Mouse (Mus musculus) limb, embryonic 13.5 days (tissue): ENCODE results near the gene Cldn6. TPM values are rescaled to one million over a fixed set of nuclear protein-coding genes. Genes with fewer than 3 reads are reported as not detected.

ENCODE experiments used
- ATAC-seq: fragments of 200-750 bp; cut with Nextera tagmentation; 2 replicates; pipeline ENCODE4 v1.8.0; 2017; ENCODE audit warnings: low read depth, moderate number of reproducible peaks, moderate TSS enrichment; ENCODE audit not compliant: low FRiP score
- H3K27ac ChIP-seq: fragments of 300-500 bp; sonication (generic); 2 replicates; pipeline ENCODE4 v1.5.1; 2015; ENCODE audit warnings: inconsistent platforms, mild to moderate bottlenecking, moderate library complexity
- H3K27me3 ChIP-seq: fragments of 300-500 bp; sonication (generic); 2 replicates; pipeline ENCODE4 v1.6.1; 2015; ENCODE audit warnings: mild to moderate bottlenecking, inconsistent platforms
- H3K36me3 ChIP-seq: fragments of 300-500 bp; sonication (generic); 2 replicates; pipeline ENCODE4 v1.6.1; 2015; ENCODE audit warnings: inconsistent platforms, mild to moderate bottlenecking, moderate library complexity
- H3K4me1 ChIP-seq: fragments of 300-500 bp; sonication (generic); 2 replicates; pipeline ENCODE4 v1.6.1; 2015; ENCODE audit warnings: inconsistent platforms
- H3K4me2 ChIP-seq: fragments of 300-500 bp; sonication (generic); replicated peaks from 2 replicates; pipeline ENCODE4 v1.6.1; 2015; ENCODE audit warnings: inconsistent platforms, mild to moderate bottlenecking, moderate library complexity
- H3K4me3 ChIP-seq: fragments of 300-500 bp; sonication (generic); 2 replicates; pipeline ENCODE4 v1.5.1; 2015; ENCODE audit warnings: moderate library complexity, mild to moderate bottlenecking, inconsistent platforms
- H3K9ac ChIP-seq: fragments of 300-500 bp; sonication (generic); 2 replicates; pipeline ENCODE4 v1.6.1; 2015; ENCODE audit warnings: mild to moderate bottlenecking, inconsistent platforms
- H3K9me3 ChIP-seq: fragments of 300-500 bp; sonication (generic); 2 replicates; pipeline ENCODE4 v1.6.1; 2016; ENCODE audit warnings: inconsistent platforms
- WGBS: fragments of 180-500 bp; shearing (Covaris S2); methylation state at CpG from one replicate; pipeline ENCODE4 v1.1.7; 2015; 5-methylcytosine and 5-hydroxymethylcytosine counted together
- polyA plus RNA-seq: library from polyadenylated mRNA; unstranded; fragments of >200 nt; fragmentation: Nextera tagmentation; extraction: Ambion mirVana; gene quantifications from 2 replicates; pipeline ENCODE4 v1.2.1, GENCODE M21; 2015

Gene Cldn6
- polyA plus RNA-seq, 1 experiment from 2014 or later: 19.8 TPM

DNA sequence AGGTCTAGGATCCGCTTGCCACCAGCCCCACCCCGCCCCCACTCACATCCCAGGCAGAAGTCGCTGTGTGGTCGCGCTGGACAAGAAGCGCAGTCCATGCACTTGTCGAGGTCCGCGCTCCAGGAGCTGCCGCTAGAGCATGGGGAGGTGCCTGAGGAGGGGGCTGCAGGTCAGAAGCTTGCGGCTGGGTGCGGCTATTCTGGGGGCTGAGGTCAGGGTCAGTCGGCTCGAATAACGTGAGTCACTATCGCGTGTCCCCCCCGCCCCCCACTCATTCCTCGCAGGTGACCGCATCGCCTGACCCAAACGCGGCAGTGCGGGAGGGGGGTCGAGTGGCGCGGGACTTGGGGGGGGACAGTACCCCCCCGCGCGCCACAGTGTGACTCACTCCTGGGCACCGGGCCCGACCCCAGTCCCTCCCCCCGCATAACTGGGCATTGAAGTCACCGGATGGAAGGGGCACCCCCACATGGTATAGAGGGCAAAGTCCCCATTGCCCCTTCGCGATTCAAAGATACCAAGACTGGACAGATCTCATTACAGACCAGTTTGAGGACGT lies 2.5 kb upstream of the Cldn6 start:
- no peak for ATAC-seq
- Histone ChIP-seq H3K9ac (peak overlapping the region; percentile 67), H3K4me3 (peak overlapping the region; percentile 65), H3K4me1 (peaks cover 48% of the 10 kb centered on the region), H3K27ac (no peak overlapping the region), H3K9me3 (no peaks in the 10 kb centered on the region), H3K27me3 (peaks cover 58% of the 10 kb centered on the region), H3K4me2 (peak overlapping the region; percentile 95), H3K36me3 (no peaks in the 10 kb centered on the region)
- WGBS: 1% methylated on average over 37 of the region's 37 CpGs

DNA sequence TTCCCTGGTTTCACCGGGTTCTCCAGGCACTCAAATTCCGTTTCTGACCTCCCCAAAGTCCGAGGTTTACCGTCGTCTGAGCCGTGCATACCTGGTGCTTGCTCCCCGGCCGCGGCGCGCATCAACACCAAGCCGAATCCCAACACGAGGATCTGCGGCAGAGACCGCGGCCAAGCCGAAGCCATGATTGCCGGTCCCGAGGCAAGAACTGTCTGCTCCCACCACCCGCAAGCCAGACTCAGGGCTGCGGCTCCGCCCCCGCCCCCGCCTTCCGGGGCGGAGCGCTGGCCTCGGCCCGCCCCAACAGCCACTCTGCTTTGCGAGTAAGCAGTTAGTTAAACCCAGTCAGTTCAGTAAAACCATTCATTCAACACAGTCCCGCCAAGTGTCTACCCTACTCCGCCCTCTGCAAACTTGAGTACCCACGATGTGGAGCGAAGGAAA lies 1.8 kb upstream of the Cldn6 start, which contains the start of gene Tnfrsf12a:
Gene Tnfrsf12a (minus strand): TSS at position 233 of the 444 bp plus-strand sequence.
- H3K27me3 ChIP-seq: peaks cover 66% of the 10 kb centered on the region
- H3K27ac ChIP-seq: no peak within 1 kb of the TSS; the same call in 1 of the 2 replicates

DNA sequence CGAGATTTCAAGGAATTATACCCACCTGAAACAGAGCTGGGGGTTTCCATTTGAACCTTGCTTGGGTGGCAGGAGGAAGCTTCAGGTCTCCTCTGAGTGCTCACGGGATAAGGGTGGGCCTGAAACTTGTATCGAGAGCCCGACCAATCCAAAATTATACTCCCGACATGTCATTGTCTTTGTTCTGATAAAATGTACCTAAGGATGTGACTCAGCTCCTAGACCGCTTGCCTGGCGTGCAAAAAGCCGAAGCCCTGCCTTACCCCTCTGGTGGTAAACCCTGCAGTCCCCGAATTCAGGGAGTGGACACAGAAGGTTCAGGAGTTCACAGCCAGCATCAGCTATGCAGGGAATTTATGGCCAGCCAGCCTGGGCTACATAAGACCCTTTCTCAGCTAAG lies 1.3 kb downstream of the Cldn6 start:
- Histone ChIP-seq H3K9me3 (no peaks in the 10 kb centered on the region), H3K9ac (no peak overlapping the region), H3K27ac (no peak overlapping the region), H3K4me3 (peak overlapping the region; percentile 35; the same call in 1 of the 2 replicates), H3K36me3 (no peaks in the 10 kb centered on the region), H3K4me2 (peak overlapping the region; percentile 58), H3K27me3 (peaks cover 79% of the 10 kb centered on the region), H3K4me1 (peaks cover 51% of the 10 kb centered on the region)
- no peak for ATAC-seq
- 72% methylated on average over 9 of the region's 9 CpGs for WGBS

More for the DNA sequence above, 1.8 kb upstream of the Cldn6 start, which contains the start of gene Tnfrsf12a:
- H3K4me2 ChIP-seq: peak within 1 kb of the TSS; percentile 95
- H3K4me1 ChIP-seq: peaks cover 50% of the 10 kb centered on the region
- no peaks in the 10 kb centered on the region for H3K36me3 ChIP-seq
- H3K9ac ChIP-seq: peak within 1 kb of the TSS; percentile 67
- H3K9me3 ChIP-seq: no peaks in the 10 kb centered on the region
- under 1% methylated on average over 34 of the region's 34 CpGs for WGBS
- ATAC-seq: peak; percentile 21; the same call in 1 of the 2 replicates
- peak within 1 kb of the TSS; percentile 65 for H3K4me3 ChIP-seq

DNA sequence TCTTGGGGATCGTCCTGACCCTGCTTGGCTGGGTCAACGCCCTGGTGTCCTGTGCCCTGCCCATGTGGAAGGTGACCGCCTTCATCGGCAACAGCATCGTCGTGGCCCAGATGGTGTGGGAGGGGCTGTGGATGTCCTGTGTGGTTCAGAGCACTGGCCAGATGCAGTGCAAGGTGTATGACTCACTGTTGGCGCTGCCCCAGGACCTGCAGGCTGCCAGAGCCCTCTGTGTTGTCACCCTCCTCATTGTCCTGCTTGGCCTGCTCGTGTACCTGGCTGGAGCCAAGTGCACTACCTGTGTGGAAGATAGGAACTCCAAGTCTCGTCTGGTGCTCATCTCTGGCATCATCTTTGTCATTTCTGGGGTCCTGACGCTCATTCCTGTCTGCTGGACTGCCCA lies 2.0 kb downstream of the Cldn6 start:
- H3K4me2 ChIP-seq: no peak overlapping the region
- H3K27me3 ChIP-seq: peaks cover 71% of the 10 kb centered on the region
- H3K4me3 ChIP-seq: no peak overlapping the region
- H3K27ac ChIP-seq: no peak overlapping the region
- no peaks in the 10 kb centered on the region for H3K9me3 ChIP-seq
- 65% methylated on average over 10 of the region's 10 CpGs for WGBS
- no peaks in the 10 kb centered on the region for H3K36me3 ChIP-seq
- peaks cover 44% of the 10 kb centered on the region for H3K4me1 ChIP-seq
- H3K9ac ChIP-seq: no peak overlapping the region
- ATAC-seq: no peak

DNA sequence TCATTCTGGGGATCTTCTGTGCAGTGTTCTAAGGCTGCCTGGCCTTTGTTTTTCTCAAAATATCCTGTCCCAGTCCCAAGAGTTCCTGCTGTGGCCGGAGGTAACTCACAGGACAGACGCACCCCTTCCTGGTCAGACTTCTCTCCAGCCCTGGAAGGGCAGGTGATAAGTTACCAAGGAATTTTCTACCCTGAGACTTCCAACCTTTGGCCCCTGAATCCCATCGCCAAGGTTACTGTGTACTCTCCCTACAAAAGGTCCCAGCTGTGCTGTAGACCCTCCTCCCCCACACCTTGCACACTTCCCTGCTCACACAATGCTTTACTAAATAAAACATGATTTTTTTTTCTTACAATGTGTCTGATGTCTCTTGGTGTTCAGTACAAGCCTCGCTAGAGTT lies 3.0 kb downstream of the Cldn6 start:
- no peak for ATAC-seq
- Histone ChIP-seq H3K27ac (no peak overlapping the region), H3K9me3 (no peaks in the 10 kb centered on the region), H3K27me3 (peaks cover 64% of the 10 kb centered on the region), H3K9ac (no peak overlapping the region), H3K4me3 (no peak overlapping the region), H3K4me1 (peaks cover 36% of the 10 kb centered on the region), H3K36me3 (no peaks in the 10 kb centered on the region), H3K4me2 (0 out of 2 replicates have a peak overlapping the region, but pooled peaks have one; percentile 51)
- 62% methylated on average over 4 of the region's 4 CpGs for WGBS

DNA sequence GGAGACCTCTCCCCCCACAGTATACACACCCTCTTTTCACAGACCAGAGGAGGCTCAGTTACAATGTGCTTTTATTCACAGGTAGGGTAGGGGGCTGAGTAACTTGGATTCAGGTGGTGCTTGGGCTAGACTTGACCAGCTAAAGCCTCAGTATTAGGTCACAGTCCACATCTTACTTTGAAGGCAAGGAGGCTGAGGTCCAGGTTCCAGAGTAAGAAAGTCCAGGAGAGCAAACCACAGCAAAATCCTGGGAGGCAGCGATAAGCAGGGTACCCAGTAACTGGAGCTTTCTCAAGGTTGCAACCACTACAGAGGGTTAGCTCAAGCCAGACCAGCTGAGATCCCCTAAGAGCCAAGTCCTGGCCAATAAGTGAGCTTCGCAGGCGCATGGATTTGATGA lies 3.5 kb downstream of the Cldn6 start:
- peak overlapping the region; percentile 28; the same call in 1 of the 2 replicates for H3K4me3 ChIP-seq
- peak overlapping the region; percentile 51 for H3K4me2 ChIP-seq
- 65% methylated on average over 3 of the region's 3 CpGs for WGBS
- no peak overlapping the region for H3K27ac ChIP-seq
- H3K36me3 ChIP-seq: no peaks in the 10 kb centered on the region
- H3K4me1 ChIP-seq: peaks cover 34% of the 10 kb centered on the region
- H3K9me3 ChIP-seq: no peaks in the 10 kb centered on the region
- no peak for ATAC-seq
- H3K27me3 ChIP-seq: peaks cover 64% of the 10 kb centered on the region
- no peak overlapping the region for H3K9ac ChIP-seq

DNA sequence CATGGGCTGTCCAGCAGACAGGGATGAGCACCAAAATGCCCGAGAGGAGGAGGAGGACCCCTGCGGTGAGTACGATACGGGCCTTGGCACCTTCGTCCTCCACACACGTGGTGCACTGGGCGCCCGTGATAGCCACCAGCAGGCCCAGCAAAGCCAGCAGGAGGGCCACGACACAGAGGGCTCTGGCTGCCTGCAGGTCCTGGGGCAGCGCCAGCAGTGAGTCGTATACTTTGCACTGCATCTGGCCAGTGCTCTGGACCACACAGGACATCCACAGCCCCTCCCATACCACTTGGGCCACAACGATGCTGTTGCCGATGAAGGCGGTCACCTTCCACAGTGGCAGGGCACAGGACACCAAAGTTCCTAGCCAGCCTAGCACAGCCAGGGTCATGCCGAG lies 4.2 kb downstream of the Cldn6 start:
- Histone ChIP-seq H3K9me3 (no peaks in the 10 kb centered on the region), H3K4me1 (peaks cover 31% of the 10 kb centered on the region), H3K4me3 (peak overlapping the region; percentile 28), H3K4me2 (peak overlapping the region; percentile 51), H3K27me3 (peaks cover 63% of the 10 kb centered on the region), H3K36me3 (no peaks in the 10 kb centered on the region), H3K27ac (no peak overlapping the region), H3K9ac (peak overlapping the region; percentile 48; the same call in 1 of the 2 replicates)
- ATAC-seq: 0 out of 2 replicates have a peak, but pooled peaks have one; percentile 4
- 12% methylated on average over 15 of the region's 15 CpGs for WGBS

DNA sequence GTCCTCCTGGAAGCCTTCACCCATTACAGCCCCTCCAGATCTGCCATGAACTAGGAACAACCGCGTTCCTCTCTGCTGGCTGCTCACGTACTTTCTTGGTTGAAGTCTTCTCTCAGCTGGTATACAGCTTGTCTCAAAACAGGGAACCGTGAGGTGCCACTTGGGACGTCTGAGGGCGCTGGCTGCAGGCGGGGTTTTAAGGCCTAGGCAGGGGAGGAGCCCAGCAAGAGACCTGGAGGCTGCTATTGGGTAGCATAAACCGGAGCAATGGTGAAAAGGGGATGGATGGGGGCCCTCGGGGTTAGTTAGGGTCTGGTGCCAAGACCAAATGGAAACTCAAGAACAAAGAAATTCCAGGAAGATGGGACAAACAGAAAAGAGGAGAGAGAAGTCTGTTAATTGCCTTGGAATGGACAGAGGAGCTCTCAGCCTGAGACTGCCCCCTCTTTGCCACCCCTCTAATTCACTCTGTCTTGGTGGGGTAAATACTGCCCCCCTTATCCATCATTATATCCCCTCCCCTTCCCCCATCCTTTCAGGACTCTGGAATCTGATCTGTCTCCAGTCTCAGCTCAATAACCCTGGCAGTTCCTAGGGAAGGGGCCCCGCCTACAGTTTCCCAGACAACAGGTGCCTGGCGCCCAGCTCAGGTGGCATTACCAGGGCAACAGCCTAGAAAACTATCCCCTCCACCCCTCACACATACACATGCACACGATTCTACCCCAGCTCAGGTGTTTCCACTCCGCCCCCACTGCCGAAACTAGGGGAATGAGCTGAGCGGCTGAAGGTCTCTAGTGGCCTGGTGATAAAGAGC lies 5.0 kb downstream of the Cldn6 start, which contains the start of gene Cldn9:
Gene Cldn9 (minus strand): TSS at position 171 of the 817 bp plus-strand sequence.
- peak; percentile 72 for ATAC-seq
- H3K9me3 ChIP-seq: no peaks in the 10 kb centered on the region
- WGBS: 11% methylated on average over 15 of the region's 15 CpGs

DNA sequence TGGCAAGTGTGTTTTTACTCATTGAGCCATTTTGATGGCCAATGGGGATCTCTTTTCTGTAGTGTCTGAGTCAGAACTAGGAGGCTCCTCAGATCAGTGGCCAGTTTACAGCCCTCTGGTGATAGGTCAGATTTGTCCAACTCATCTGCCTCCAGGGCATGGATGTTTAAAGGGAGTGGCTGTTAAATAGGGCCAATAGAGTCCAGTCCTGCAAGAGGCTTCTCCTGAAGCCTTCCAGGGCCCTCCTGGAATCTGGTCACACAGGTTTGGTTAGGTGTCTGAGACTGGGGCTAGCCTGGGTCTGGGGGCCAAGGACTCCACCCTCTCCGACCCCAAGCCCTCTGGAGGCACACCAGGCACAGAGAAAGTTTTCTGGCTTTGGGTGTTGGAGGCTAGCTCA lies 15.4 kb downstream of the Cldn6 start:
- H3K36me3 ChIP-seq: no peaks in the 10 kb centered on the region
- H3K9ac ChIP-seq: no peak overlapping the region
- no peak for ATAC-seq
- 67% methylated on average over 1 of the region's 1 CpGs for whole genome bisulfite sequencing
- H3K4me3 ChIP-seq: no peak overlapping the region
- H3K4me1 ChIP-seq: peaks cover 18% of the 10 kb centered on the region
- peaks cover 25% of the 10 kb centered on the region for H3K27me3 ChIP-seq
- no peak overlapping the region for H3K4me2 ChIP-seq
- H3K9me3 ChIP-seq: no peaks in the 10 kb centered on the region
- H3K27ac ChIP-seq: no peak overlapping the region

More for the DNA sequence above, 5.0 kb downstream of the Cldn6 start, which contains the start of gene Cldn9:
- H3K27me3 ChIP-seq: peaks cover 54% of the 10 kb centered on the region
- peaks cover 30% of the 10 kb centered on the region for H3K4me1 ChIP-seq
- H3K27ac ChIP-seq: 0 out of 2 replicates have a peak within 1 kb of the TSS, but pooled peaks have one; percentile 39
- no peaks in the 10 kb centered on the region for H3K36me3 ChIP-seq
- peak within 1 kb of the TSS; percentile 51 for H3K4me2 ChIP-seq
- peak within 1 kb of the TSS; percentile 28 for H3K4me3 ChIP-seq
- peak within 1 kb of the TSS; percentile 48 for H3K9ac ChIP-seq

DNA sequence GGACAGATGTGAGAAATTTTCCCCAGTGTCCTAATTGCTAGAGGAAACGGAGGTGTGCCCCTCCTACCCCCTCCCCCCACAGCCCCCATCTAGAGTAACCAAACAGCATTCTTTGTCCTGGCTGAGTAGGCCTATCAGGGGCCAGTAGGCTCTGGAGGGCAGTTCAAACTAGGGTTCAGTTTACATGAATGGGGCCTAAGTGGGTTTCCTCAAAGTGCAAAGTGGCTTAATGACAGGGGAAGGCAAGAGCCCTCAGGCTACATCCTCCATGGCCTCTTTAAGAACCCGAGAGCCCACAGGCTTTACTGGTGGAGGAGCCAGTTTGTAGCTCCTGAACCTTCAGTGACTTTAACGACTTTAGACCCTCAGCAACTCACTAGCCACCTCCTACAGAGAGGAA lies 16.8 kb downstream of the Cldn6 start:
- Histone ChIP-seq H3K27me3 (peaks cover 38% of the 10 kb centered on the region), H3K4me3 (no peak overlapping the region), H3K27ac (no peak overlapping the region), H3K9ac (no peak overlapping the region), H3K4me2 (no peak overlapping the region), H3K9me3 (no peaks in the 10 kb centered on the region), H3K4me1 (peaks cover 21% of the 10 kb centered on the region), H3K36me3 (no peaks in the 10 kb centered on the region)
- no peak for ATAC-seq
- WGBS: 2% methylated on average over 3 of the region's 3 CpGs

DNA sequence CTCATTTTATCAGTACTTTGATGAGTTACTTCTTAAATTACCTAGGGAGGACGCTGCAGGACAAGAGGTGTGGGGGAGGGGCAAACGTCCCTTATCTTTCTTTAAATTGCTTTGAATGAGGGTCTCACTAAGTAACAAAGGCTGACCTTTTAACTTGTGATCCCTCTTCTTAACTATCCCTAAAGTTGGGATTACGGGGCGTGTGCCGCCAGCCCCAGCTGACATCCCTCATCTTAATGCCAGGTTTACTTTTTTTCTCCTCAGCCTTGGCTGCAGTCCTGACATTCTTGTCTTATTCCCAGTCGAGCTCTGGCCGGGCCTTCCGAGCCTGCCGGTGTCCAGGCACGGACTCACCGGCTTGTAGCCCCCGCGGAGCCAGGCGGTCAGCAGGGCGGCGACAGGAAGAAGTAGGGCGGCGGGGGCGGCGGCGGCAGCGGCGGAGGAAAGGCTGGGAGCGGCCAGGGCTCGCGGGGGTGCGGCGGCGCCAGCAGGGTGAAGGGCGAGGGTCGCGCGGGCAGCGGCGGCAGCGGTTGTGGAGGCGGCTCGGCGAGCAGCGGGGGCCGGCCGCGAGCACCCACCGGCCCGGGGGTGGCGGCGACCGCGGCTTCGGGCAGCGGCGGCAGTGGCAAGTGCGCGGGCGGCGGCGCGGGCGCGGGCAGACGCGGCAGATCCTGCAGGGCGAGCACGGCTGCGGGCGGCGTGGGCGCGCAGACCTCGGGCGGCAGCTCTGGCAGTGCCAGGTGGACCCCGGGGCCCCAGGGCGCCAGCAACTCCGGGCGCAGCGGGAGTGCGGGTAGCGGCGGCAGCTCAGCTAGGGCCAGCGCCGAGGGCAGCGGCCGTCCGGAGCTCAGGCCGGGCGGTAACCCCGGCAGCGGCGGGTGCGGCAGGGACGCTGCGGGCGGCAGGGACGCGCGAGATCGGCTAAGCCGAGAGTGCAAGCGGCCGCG lies 20.4 kb downstream of the Cldn6 start:
- peaks cover 21% of the 10 kb centered on the region for H3K4me1 ChIP-seq
- no peaks in the 10 kb centered on the region for H3K9me3 ChIP-seq
- H3K9ac ChIP-seq: peak overlapping the region; percentile 69
- H3K4me3 ChIP-seq: peak overlapping the region; percentile 64
- peak; percentile 22 for ATAC-seq
- no peak overlapping the region for H3K27ac ChIP-seq
- peak overlapping the region; percentile 100 for H3K4me2 ChIP-seq
- under 1% methylated on average over 62 of the region's 101 CpGs for WGBS
- H3K27me3 ChIP-seq: peaks cover 55% of the 10 kb centered on the region
- no peaks in the 10 kb centered on the region for H3K36me3 ChIP-seq
